Mouse (Mus musculus): ENCODE data around the gene Plekho1. TPM values are rescaled to one million over a fixed set of nuclear protein-coding genes. Genes with fewer than 3 reads are reported as not detected.

The Plekho1 gene
- polyA plus RNA-seq, 1 experiment from 2014 or later = 74.1 TPM

DNA sequence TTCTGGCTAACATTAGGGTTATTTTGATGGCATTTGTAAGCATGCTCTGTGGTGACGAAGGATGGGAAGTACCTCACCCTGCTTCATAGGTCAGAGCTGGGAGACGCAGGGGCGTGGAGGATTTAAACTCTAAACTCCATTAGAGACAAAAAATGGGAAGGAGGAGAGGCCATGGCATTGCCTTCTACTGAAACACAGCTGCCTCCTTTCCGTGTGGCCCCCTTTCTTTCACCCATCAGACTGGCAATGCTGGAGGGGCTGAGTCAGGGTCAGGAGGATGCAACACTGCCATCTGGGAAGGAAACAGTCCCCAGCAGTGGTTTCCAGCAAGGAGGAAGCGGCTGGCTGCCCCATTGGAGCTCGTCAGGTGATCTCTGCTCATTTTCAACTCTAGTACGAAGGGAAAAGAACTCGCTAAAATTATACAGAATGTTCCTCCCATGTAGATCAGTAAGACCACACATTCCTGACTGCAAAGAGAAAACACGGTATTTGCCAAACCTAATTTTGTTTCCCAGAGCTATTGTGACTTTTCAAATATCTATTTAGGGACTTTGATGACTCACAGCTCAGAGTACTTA lies 5.2 kb upstream of the Plekho1 start:
- Histone ChIP-seq H3K27me3 (no peaks in the 10 kb centered on the region), H3K36me3 (peaks cover 10% of the 10 kb centered on the region; the same call in 1 of the 2 replicates), H3K4me1 (replicated peaks) (peaks cover 31% of the 10 kb centered on the region), H3K27ac (replicated peaks) (no peak overlapping the region), H3K9ac (no peak overlapping the region), H3K9me3 (no peaks in the 10 kb centered on the region), H3K4me3 (no peak overlapping the region), H3K4me2 (no peak overlapping the region)
- ATAC-seq (ENCODE audit: low read depth) = no peak
- 73% methylated on average over 9 of the region's 9 CpGs for WGBS

- H3K9ac ChIP-seq = no peak overlapping the region
- 85% methylated on average over 14 of the region's 14 CpGs for WGBS
- no peak overlapping the region for H3K27ac ChIP-seq (replicated peaks)
Measured at GRCm38 (mm10) chr3:96000080-96000632, 4.4 kb upstream of the Plekho1 start.

DNA sequence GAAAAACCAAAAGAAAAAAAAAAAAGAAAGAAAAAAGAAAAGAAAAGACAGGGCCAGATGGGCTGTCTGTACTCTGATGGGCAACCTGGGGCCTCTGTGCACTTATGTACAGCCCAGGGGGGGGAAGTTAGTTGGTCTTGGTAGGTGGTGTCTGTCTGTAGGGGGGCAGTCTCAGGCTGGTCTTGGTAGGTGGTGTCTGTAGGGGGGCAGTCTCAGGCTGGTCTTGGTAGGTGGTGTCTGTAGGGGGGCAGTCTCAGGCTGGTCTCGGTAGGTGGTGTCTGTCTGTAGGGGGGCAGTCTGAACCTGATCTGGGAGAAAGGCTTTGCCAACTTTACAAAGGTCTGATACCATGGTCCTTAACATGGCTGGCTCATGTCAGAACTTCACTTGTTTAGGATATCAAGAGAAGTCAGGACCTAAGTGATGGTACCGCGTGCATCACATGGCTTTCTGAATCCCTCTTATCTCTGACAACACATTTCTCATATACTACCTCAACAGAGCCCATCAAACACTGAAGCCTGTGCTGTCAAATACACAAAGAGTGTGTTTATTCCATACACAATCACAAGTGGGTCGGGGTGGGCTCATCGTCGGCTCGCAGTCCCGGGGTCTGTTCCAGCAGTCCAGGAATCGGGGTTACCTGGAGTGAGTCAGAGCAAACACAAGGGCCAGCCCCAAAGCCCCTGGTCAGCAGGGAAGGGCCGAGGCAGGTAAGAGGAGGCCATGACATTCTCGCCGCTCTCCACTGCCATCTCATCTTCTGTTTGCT lies 3.7 kb upstream of the Plekho1 start:
- Histone ChIP-seq H3K4me1 (replicated peaks) (peaks cover 31% of the 10 kb centered on the region), H3K9me3 (no peaks in the 10 kb centered on the region), H3K27me3 (no peaks in the 10 kb centered on the region), H3K4me3 (no peak overlapping the region), H3K27ac (replicated peaks) (no peak overlapping the region), H3K9ac (0 out of 2 replicates have a peak overlapping the region, but pooled peaks have one; percentile 5), H3K4me2 (no peak overlapping the region), H3K36me3 (peaks cover 9% of the 10 kb centered on the region; the same call in 1 of the 2 replicates)
- no peak for ATAC-seq (ENCODE audit: low read depth)
- 88% methylated on average over 12 of the region's 12 CpGs for WGBS

More at GRCm38 (mm10) chr3:96000080-96000632, 4.4 kb upstream of the Plekho1 start:
- Histone ChIP-seq H3K9me3 (no peaks in the 10 kb centered on the region), H3K4me2 (no peak overlapping the region), H3K4me1 (replicated peaks) (peaks cover 31% of the 10 kb centered on the region), H3K27me3 (no peaks in the 10 kb centered on the region), H3K36me3 (peaks cover 10% of the 10 kb centered on the region; the same call in 1 of the 2 replicates), H3K4me3 (no peak overlapping the region)
- no peak for ATAC-seq (ENCODE audit: low read depth)

- Histone ChIP-seq H3K27ac (replicated peaks) (peak overlapping the region; percentile 100), H3K9ac (peak overlapping the region; percentile 98), H3K36me3 (peaks cover 13% of the 10 kb centered on the region), H3K9me3 (no peaks in the 10 kb centered on the region), H3K4me2 (peak overlapping the region; percentile 94), H3K4me3 (peak overlapping the region; percentile 81), H3K27me3 (no peaks in the 10 kb centered on the region), H3K4me1 (replicated peaks) (peaks cover 53% of the 10 kb centered on the region)
- WGBS = 14% methylated on average over 9 of the region's 9 CpGs
- ATAC-seq (ENCODE audit: low read depth) = no peak
Measured at GRCm38 (mm10) chr3:95997203-95997721, 1.5 kb upstream of the Plekho1 start.

DNA sequence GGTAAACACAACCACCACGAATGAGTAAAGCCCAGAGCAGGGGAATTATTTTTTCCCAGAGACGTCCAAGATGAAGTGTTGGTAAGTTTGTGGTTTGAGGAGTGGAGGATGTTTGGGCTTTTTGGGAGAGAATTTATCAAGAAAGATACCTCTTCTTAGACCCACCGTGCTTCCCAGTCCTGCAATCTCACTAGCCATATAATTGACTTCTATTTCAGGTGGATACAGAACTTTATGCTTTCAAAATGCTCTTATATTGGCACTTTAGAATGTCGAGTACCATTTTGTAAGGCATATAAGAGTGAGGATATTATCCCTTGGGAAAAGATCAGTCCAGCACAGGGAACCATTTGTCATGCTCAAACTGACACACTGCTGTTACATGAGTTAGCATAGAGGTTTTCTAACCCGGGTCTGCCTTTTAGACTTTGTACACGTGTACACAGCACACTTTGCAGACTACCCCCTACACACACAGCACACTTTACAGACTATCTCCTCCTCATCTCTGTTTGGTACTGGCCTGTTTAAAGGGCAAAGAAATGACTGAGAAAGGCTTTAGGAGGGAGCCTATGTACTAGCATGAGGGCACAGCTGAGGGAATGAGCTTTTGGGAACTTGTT lies 761 bp upstream of the Plekho1 start:
- WGBS = 1% methylated on average over 6 of the region's 6 CpGs
- Histone ChIP-seq H3K4me1 (replicated peaks) (peaks cover 58% of the 10 kb centered on the region), H3K9me3 (no peaks in the 10 kb centered on the region), H3K27ac (replicated peaks) (peak overlapping the region; percentile 100), H3K4me2 (peak overlapping the region; percentile 94), H3K9ac (peak overlapping the region; percentile 98), H3K36me3 (peaks cover 20% of the 10 kb centered on the region), H3K4me3 (peak overlapping the region; percentile 81), H3K27me3 (no peaks in the 10 kb centered on the region)
- 0 out of 2 replicates have a peak, but pooled peaks have one; percentile 12 for ATAC-seq (ENCODE audit: low read depth)

DNA sequence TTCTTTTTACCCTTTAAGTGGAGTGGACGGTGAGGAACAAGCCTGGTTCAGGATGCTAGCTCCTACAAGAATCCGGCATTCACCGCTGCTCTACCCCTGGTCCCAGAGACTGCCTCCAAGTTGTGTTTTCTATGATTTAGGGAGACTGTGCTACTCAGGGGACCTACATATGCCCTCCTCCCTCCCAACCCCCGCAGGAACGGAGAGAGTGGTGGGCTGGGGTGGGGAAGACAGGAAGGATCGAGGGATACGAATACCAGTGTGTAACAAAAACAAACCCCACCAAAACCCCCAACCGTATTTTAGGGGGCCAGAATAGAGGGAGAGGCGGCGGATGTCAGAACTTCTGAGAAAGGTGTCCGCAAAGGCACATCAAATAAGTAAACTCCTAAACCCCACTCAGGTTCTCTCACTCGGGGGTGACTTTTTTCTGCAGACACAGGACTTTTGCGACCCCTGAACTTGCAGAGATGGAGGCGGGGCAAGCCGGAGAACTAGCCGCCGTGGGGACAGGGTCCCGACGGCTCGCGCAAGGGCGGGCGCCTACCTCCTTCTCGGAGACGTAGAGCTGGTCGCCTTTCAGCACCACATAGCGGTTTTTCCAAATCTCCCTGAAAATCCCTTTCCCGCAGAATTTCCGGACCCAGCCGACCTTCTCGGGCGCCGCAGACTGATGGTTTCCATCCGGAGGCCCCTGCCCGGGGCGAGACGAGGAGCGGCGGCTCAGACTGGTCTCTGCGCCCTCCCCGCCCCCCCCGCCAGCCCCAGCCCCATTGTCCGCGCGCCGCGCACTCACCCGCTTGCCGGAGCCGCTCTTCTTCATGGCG lies 613 bp downstream of the Plekho1 start:
- H3K27ac ChIP-seq (replicated peaks) = peak overlapping the region; percentile 100
- peaks cover 62% of the 10 kb centered on the region for H3K4me1 ChIP-seq (replicated peaks)
- H3K4me3 ChIP-seq = peak overlapping the region; percentile 81
- H3K9me3 ChIP-seq = no peaks in the 10 kb centered on the region
- peaks cover 33% of the 10 kb centered on the region for H3K36me3 ChIP-seq
- peak overlapping the region; percentile 94 for H3K4me2 ChIP-seq
- ATAC-seq (ENCODE audit: low read depth) = peak; percentile 70
- WGBS = under 1% methylated on average over 47 of the region's 51 CpGs
- peak overlapping the region; percentile 98 for H3K9ac ChIP-seq
- H3K27me3 ChIP-seq = no peaks in the 10 kb centered on the region

GRCm38 (mm10) chr3:95994381-95994846 lies 1.4 kb downstream of the Plekho1 start:
- Histone ChIP-seq H3K4me1 (replicated peaks) (peaks cover 58% of the 10 kb centered on the region), H3K27ac (replicated peaks) (peak overlapping the region; percentile 100), H3K4me3 (peak overlapping the region; percentile 81), H3K36me3 (peaks cover 36% of the 10 kb centered on the region), H3K27me3 (no peaks in the 10 kb centered on the region), H3K9ac (peak overlapping the region; percentile 98), H3K9me3 (no peaks in the 10 kb centered on the region), H3K4me2 (peak overlapping the region; percentile 94)
- no peak for ATAC-seq (ENCODE audit: low read depth)
- 3% methylated on average over 6 of the region's 6 CpGs for WGBS

DNA sequence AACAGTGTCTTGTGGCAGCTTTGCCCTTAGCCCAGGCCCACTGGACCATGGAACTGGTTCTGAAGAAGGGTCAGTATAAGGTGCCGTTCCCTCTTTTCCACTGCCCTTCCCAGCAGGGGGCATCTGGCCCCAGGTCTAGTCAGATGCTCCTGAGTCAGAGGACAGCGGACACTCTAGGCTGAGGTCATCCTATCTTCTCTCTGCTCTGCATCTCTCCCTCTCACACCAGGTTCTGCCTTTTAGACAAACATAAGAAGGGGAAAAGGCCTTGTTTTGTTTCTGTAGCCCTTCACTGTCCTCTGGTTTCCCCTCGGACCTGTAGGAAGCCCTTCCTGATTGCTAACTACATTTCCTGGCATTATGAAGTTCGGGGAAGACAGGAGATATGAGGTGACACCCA lies 1.9 kb downstream of the Plekho1 start:
- 31% methylated on average over 4 of the region's 4 CpGs for WGBS
- H3K27ac ChIP-seq (replicated peaks) = peak overlapping the region; percentile 100
- H3K36me3 ChIP-seq = peaks cover 41% of the 10 kb centered on the region
- H3K4me3 ChIP-seq = peak overlapping the region; percentile 81
- peaks cover 61% of the 10 kb centered on the region for H3K4me1 ChIP-seq (replicated peaks)
- H3K9ac ChIP-seq = peak overlapping the region; percentile 98
- H3K9me3 ChIP-seq = no peaks in the 10 kb centered on the region
- no peak for ATAC-seq (ENCODE audit: low read depth)
- peak overlapping the region; percentile 94 for H3K4me2 ChIP-seq
- no peaks in the 10 kb centered on the region for H3K27me3 ChIP-seq

DNA sequence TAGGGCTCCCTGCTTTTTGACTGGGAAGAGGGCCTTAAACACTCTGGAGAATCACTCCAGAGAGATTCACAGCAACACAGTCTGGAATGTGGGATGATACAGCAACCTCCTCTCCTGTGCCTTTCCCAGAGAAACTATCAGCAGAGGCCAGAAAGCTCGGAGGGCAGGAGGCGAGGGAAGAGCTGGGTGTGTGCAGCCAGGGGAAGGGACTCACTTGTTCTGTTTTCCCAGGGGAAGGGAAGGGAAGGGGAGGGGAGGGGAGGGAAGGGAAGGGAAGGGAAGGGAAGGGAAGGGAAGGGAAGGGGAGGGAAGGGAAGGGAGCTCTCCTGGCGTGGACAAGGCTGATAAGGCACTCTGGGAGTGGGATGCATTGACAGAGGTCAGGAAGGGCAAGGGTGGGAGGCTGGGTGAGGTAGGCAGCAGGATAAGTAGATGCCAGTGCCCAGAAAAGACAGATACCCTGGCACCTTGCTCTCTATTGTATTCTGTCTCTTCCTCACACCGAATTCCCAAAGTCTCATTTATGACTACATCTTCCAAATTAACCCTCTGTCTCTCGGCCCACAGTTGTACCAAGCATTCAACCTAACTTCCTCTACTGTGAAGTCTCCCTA lies 2.7 kb downstream of the Plekho1 start:
- peak overlapping the region; percentile 98 for H3K9ac ChIP-seq
- peak overlapping the region; percentile 94 for H3K4me2 ChIP-seq
- peaks cover 49% of the 10 kb centered on the region for H3K36me3 ChIP-seq
- no peak for ATAC-seq (ENCODE audit: low read depth)
- H3K9me3 ChIP-seq = no peaks in the 10 kb centered on the region
- 28% methylated on average over 5 of the region's 5 CpGs for WGBS
- peak overlapping the region; percentile 100 for H3K27ac ChIP-seq (replicated peaks)
- H3K4me1 ChIP-seq (replicated peaks) = peaks cover 57% of the 10 kb centered on the region
- peak overlapping the region; percentile 81 for H3K4me3 ChIP-seq
- H3K27me3 ChIP-seq = no peaks in the 10 kb centered on the region

DNA sequence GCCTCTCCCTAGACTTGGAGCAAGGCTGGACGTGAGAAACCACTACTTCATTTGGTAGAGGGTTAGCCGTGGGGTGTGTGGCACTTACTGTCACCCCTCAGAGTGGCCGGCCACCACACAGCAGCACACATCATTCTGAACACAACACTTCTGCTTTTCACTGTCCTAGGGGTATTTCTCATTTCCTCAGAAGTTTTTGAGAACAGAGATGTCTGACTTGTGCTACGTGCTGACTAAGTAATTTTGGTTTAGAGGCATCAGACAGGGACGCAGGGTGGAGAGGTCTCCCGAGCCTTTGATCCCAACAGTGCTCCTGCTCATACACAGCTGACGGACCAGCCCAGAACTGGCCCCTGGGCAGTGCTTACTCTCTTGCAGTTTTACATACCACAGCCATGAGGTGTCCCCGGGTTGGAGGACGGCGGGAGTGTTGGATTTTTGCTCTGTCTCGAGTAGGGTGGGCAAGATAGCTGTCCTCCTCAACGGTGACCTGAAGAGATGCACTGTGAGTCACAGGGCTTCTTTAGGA lies 5.3 kb downstream of the Plekho1 start:
- whole genome bisulfite sequencing = 89% methylated on average over 12 of the region's 12 CpGs
- Histone ChIP-seq H3K36me3 (peaks cover 60% of the 10 kb centered on the region), H3K27ac (replicated peaks) (no peak overlapping the region), H3K9me3 (no peaks in the 10 kb centered on the region), H3K4me1 (replicated peaks) (peaks cover 59% of the 10 kb centered on the region), H3K4me3 (no peak overlapping the region), H3K27me3 (no peaks in the 10 kb centered on the region), H3K9ac (no peak overlapping the region), H3K4me2 (no peak overlapping the region)
- no peak for ATAC-seq (ENCODE audit: low read depth)

Measured in neural tube, embryonic 13.5 days (tissue).